Mouse (Mus musculus) MEL (cell line): ENCODE measurements at regions not wholly inside any gene's neighbourhood (a gene's known extent, or its start where the extent isn't known, plus 50 kb on each side); places are given as distances from the start of the nearest gene placed in this dataset.

ENCODE experiments used
- DNase-seq: peaks from one replicate; pipeline ENCODE4 v3.0.0; 2011; ENCODE audit warnings: low read depth, low spot score
- H3K27ac ChIP-seq: 2 replicates; pipeline ENCODE4 v1.5.1; 2012; ENCODE audit warnings: low read depth, mild to moderate bottlenecking, control low read depth, low read length, moderate library complexity; ENCODE audit not compliant: control insufficient read depth
- H3K27me3 ChIP-seq, 2 experiments: fragments of 150-350 bp in 1 of 2; sonication (generic) in 1 of 2; 2 replicates each; pipeline ENCODE4 v1.6.1; 2012; ENCODE audit warnings: low read length in 2 of 2, mild to moderate bottlenecking in 2 of 2, improper control_type of control experiment in 1 of 2, moderate library complexity in 1 of 2; ENCODE audit not compliant: insufficient read depth in 2 of 2, control insufficient read depth in 1 of 2
- H3K36me3 ChIP-seq, 2 experiments: 2 replicates each; pipeline ENCODE4 v1.6.1; 2012 to 2014; ENCODE audit warnings: low read length in 2 of 2, improper control_type of control experiment in 1 of 2, inconsistent platforms in 1 of 2, mild to moderate bottlenecking in 1 of 2; ENCODE audit not compliant: insufficient read depth in 2 of 2, control insufficient read depth in 1 of 2
- H3K4me1 ChIP-seq, 2 experiments: fragments of 150-350 bp in 1 of 2; sonication (generic) in 1 of 2; 2 replicates each; pipeline ENCODE4 v1.6.1; 2012; ENCODE audit warnings: low read length in 2 of 2, improper control_type of control experiment in 1 of 2, mild to moderate bottlenecking in 1 of 2; ENCODE audit not compliant: insufficient read depth in 2 of 2, control insufficient read depth in 1 of 2
- H3K4me3 ChIP-seq, 2 experiments: fragments of 150-350 bp in 1 of 2; sonication (generic) in 1 of 2; 2 replicates each; pipeline ENCODE4 v1.5.1; 2012; ENCODE audit warnings: low read depth in 2 of 2, low read length in 2 of 2, mild to moderate bottlenecking in 2 of 2, moderate library complexity in 2 of 2, control low read depth in 1 of 2, improper control_type of control experiment in 1 of 2; ENCODE audit not compliant: control insufficient read depth in 1 of 2, insufficient read depth in 1 of 2
- H3K79me2 ChIP-seq: 2 replicates; pipeline ENCODE4 v1.6.1; 2012; ENCODE audit warnings: mild to moderate bottlenecking, low read length, moderate library complexity; ENCODE audit not compliant: control insufficient read depth, poor library complexity, insufficient read depth
- H3K9ac ChIP-seq: 2 replicates; pipeline ENCODE4 v1.6.1; 2012; ENCODE audit warnings: low read depth, mild to moderate bottlenecking, control low read depth, low read length, moderate library complexity; ENCODE audit not compliant: control insufficient read depth, poor library complexity, severe bottlenecking
- H3K9me3 ChIP-seq: fragments of 150-350 bp; sonication (generic); replicated peaks from 2 replicates; pipeline ENCODE4 v1.6.1; 2012; ENCODE audit warnings: mild to moderate bottlenecking, low read length, improper control_type of control experiment, moderate library complexity; ENCODE audit not compliant: insufficient read depth
- BHLHE40 ChIP-seq: IDR thresholded peaks from 2 replicates; pipeline ENCODE4 v1.6.1; 2012; ENCODE audit warnings: low read depth, mild to moderate bottlenecking, inconsistent platforms, low read length, improper control_type of control experiment, borderline replicate concordance
- CHD1 ChIP-seq: IDR thresholded peaks from 2 replicates; pipeline ENCODE4 v1.6.1; 2012; ENCODE audit warnings: low read depth, mild to moderate bottlenecking, inconsistent platforms, low read length, improper control_type of control experiment
- CHD2 ChIP-seq: IDR thresholded peaks from 2 replicates; pipeline ENCODE4 v1.6.1; 2011; ENCODE audit warnings: low read length, improper control_type of control experiment
- E2F4 ChIP-seq: IDR thresholded peaks from 2 replicates; pipeline ENCODE4 v1.6.1; 2011; ENCODE audit warnings: low read depth, low read length, improper control_type of control experiment, borderline replicate concordance
- ELF1 ChIP-seq: IDR thresholded peaks from 2 replicates; pipeline ENCODE4 v1.6.1; 2014; ENCODE audit warnings: low read depth, mild to moderate bottlenecking, inconsistent platforms, low read length, improper control_type of control experiment, moderate library complexity
- ETS1 ChIP-seq: IDR thresholded peaks from 2 replicates; pipeline ENCODE4 v1.6.1; 2012; ENCODE audit warnings: low read depth, mild to moderate bottlenecking, inconsistent platforms, low read length, improper control_type of control experiment, moderate library complexity
- GATA1 ChIP-seq: IDR thresholded peaks from 2 replicates; pipeline ENCODE4 v1.6.1; 2011; ENCODE audit warnings: low read depth, low read length, improper control_type of control experiment
- HCFC1 ChIP-seq: IDR thresholded peaks from 2 replicates; pipeline ENCODE4 v1.6.1; 2012; ENCODE audit warnings: low read depth, mild to moderate bottlenecking, inconsistent platforms, low read length, improper control_type of control experiment, moderate library complexity
- JUND ChIP-seq: IDR thresholded peaks from 2 replicates; pipeline ENCODE4 v1.6.1; 2011; ENCODE audit warnings: low read depth, mild to moderate bottlenecking, improper control_type of control experiment, low read length
- KAT2A ChIP-seq: conservative IDR thresholded peaks from 2 replicates; pipeline ENCODE4 v1.6.1; 2012; ENCODE audit warnings: low read depth, low read length, improper control_type of control experiment, inconsistent platforms
- MAFK ChIP-seq: IDR thresholded peaks from 2 replicates; pipeline ENCODE4 v1.6.1; 2011; ENCODE audit warnings: low read depth, mild to moderate bottlenecking, low read length, improper control_type of control experiment, borderline replicate concordance
- MAX ChIP-seq: IDR thresholded peaks from 2 replicates; pipeline ENCODE4 v1.6.1; 2011; ENCODE audit warnings: low read length, improper control_type of control experiment
- MAZ ChIP-seq: IDR thresholded peaks from 2 replicates; pipeline ENCODE4 v1.6.1; 2012; ENCODE audit warnings: low read depth, mild to moderate bottlenecking, inconsistent platforms, low read length, improper control_type of control experiment
- MEF2A ChIP-seq: IDR thresholded peaks from 2 replicates; pipeline ENCODE4 v1.6.1; 2014; ENCODE audit warnings: low read depth, mild to moderate bottlenecking, inconsistent platforms, low read length, improper control_type of control experiment; ENCODE audit not compliant: poor library complexity, insufficient replicate concordance, severe bottlenecking; ENCODE audit errors: extremely low read depth
- NELFE ChIP-seq: IDR thresholded peaks from 2 replicates; pipeline ENCODE4 v1.6.1; 2011; ENCODE audit warnings: low read depth, low read length, improper control_type of control experiment
- NRF1 ChIP-seq: IDR thresholded peaks from 2 replicates; pipeline ENCODE4 v1.6.1; 2014; ENCODE audit warnings: low read depth, mild to moderate bottlenecking, inconsistent platforms, low read length, improper control_type of control experiment, moderate library complexity; ENCODE audit not compliant: poor library complexity, insufficient read depth, severe bottlenecking
- POLR2A ChIP-seq, 2 experiments: IDR thresholded peaks; 2 replicates each; pipeline ENCODE4 v1.6.1; 2011 to 2012; ENCODE audit warnings: low read length in 2 of 2, mild to moderate bottlenecking in 2 of 2, control low read depth in 1 of 2, improper control_type of control experiment in 1 of 2, low read depth in 1 of 2, moderate library complexity in 1 of 2; ENCODE audit not compliant: control insufficient read depth in 1 of 2, insufficient read depth in 1 of 2, poor library complexity in 1 of 2
- POLR2AphosphoS5 ChIP-seq: IDR thresholded peaks from 2 replicates; pipeline ENCODE4 v1.6.1; 2012; ENCODE audit warnings: low read depth, borderline replicate concordance, mild to moderate bottlenecking, inconsistent platforms, low read length, moderate library complexity, mixed read lengths
- RAD21 ChIP-seq: IDR thresholded peaks from 2 replicates; pipeline ENCODE4 v1.6.1; 2011; ENCODE audit warnings: mild to moderate bottlenecking, low read depth, low read length, improper control_type of control experiment
- RCOR1 ChIP-seq: IDR thresholded peaks from 2 replicates; pipeline ENCODE4 v1.6.1; 2012; ENCODE audit warnings: low read depth, mild to moderate bottlenecking, inconsistent platforms, low read length, improper control_type of control experiment
- SIN3A ChIP-seq: IDR thresholded peaks from 2 replicates; pipeline ENCODE4 v1.6.1; 2012; ENCODE audit warnings: low read length, improper control_type of control experiment, inconsistent platforms
- SMC3 ChIP-seq: IDR thresholded peaks from 2 replicates; pipeline ENCODE4 v1.6.1; 2011; ENCODE audit warnings: low read depth, low read length, improper control_type of control experiment
- TBP ChIP-seq: IDR thresholded peaks from 2 replicates; pipeline ENCODE4 v1.8.0; 2011; ENCODE audit warnings: low read depth, low read length, improper control_type of control experiment
- TCF12 ChIP-seq: IDR thresholded peaks from 2 replicates; pipeline ENCODE4 v1.6.1; 2014; ENCODE audit warnings: low read depth, mild to moderate bottlenecking, inconsistent platforms, low read length, improper control_type of control experiment, moderate library complexity
- UBTF ChIP-seq: IDR thresholded peaks from 2 replicates; pipeline ENCODE4 v1.6.1; 2012; ENCODE audit warnings: low read depth, mild to moderate bottlenecking, inconsistent platforms, low read length, improper control_type of control experiment, moderate library complexity, borderline replicate concordance; ENCODE audit not compliant: insufficient read depth
- USF1 ChIP-seq: IDR thresholded peaks from 2 replicates; pipeline ENCODE4 v1.6.1; 2014; ENCODE audit warnings: low read depth, mild to moderate bottlenecking, inconsistent platforms, low read length, improper control_type of control experiment, moderate library complexity
- ZKSCAN1 ChIP-seq: IDR thresholded peaks from 2 replicates; pipeline ENCODE4 v1.6.1; 2012; ENCODE audit warnings: low read depth, mild to moderate bottlenecking, inconsistent platforms, low read length, improper control_type of control experiment, moderate library complexity
- ZMIZ1 ChIP-seq: IDR thresholded peaks from 2 replicates; pipeline ENCODE4 v1.6.1; 2012; ENCODE audit warnings: low read depth, mild to moderate bottlenecking, inconsistent platforms, low read length, improper control_type of control experiment, moderate library complexity
- ZNF384 ChIP-seq: IDR thresholded peaks from 2 replicates; pipeline ENCODE4 v1.6.1; 2012; ENCODE audit warnings: low read depth, mild to moderate bottlenecking, inconsistent platforms, low read length, improper control_type of control experiment

DNA sequence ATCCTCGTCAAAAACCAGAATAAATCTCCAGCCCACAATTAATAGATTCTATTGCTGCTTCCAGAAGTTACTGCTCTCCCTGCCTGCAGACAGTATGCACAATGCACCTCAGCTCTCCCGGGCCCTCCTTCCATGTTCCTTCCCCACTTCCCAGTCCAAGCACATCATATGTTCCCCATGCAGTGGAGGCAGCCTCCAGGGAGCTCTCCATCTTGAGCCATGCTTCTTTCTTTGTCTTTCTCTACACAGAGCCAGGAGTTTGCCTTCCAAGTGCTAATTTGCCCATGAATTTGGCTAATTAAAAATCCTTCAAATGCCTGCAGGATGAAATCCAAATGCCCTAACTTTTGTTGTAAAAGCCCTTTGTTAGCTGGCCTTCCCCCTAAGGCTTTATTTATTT, 166.9 kb downstream of the 1190002N15Rik start:
- Histone ChIP-seq H3K36me3 (no peaks in the 10 kb centered on the region), H3K27me3 (no peaks in the 10 kb centered on the region), H3K79me2 (no peaks in the 10 kb centered on the region)
- TF ChIP-seq TBP (no peak), RAD21 (no peak), BHLHE40 (no peak), ZKSCAN1 (no peak), POLR2A (IDR thresholded peaks at IDR 0.05; ENCODE audit: control insufficient read depth in 1 of 2, insufficient read depth in 1 of 2, low read depth in 1 of 2, low read length in 2 of 2, poor library complexity in 1 of 2) (no peak), SIN3A (no peak), MAX (no peak), E2F4 (no peak), CHD1 (no peak), ELF1 (no peak), SMC3 (no peak), CHD2 (no peak), NRF1 (no peak), TCF12 (no peak), MAFK (no peak), NELFE (no peak), ZMIZ1 (no peak), UBTF (no peak), JUND (no peak), USF1 (no peak)
- TF ChIP-seq, all 39 proteins: peak for 0
- Histone ChIP-seq H3K4me3 (no peak overlapping the region), H3K4me1 (no peaks in the 10 kb centered on the region), H3K9ac (no peak overlapping the region), H3K27ac (no peak overlapping the region), H3K9me3 (no peaks in the 10 kb centered on the region)
- no peak for DNase-seq

DNA sequence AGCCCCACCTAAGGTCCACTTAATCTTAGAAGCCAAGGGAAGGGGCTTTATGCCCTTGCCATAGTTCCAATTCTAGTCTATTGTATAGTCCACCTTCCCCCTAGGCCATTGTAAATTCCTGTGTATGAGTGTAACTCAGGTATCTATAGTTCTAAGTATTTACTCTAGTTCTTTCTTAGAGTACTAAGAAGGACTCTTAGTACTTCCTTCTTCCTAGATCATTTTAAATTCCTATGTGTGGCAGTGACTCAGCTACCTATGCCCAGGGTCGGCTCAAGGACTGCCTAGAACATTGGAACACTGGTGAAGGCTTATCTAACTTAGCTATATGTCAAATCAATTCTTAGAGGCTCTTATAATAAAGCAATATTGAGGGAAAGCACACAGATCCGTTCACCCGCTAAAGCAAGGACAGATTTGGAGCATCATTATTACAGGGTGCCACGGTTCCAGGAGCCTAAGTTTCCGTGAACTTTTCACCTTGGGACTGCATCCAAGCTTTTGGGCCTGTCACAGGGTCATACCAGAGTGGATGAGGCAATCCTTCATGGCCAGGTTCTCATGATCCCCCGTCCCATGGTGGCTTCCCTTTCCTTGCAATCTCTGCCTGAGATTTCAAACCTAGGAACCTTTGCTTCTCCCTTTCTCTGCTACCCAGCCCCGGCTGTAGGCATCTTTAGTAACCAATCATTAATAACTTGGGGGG, 169.5 kb downstream of the 1190002N15Rik start:
- no peaks in the 10 kb centered on the region for H3K9me3 ChIP-seq
- H3K27me3 ChIP-seq: no peaks in the 10 kb centered on the region
- no peak overlapping the region for H3K9ac ChIP-seq
- H3K4me1 ChIP-seq: no peaks in the 10 kb centered on the region
- H3K79me2 ChIP-seq: no peaks in the 10 kb centered on the region
- H3K36me3 ChIP-seq: no peaks in the 10 kb centered on the region
- no peak for DNase-seq
- TF ChIP-seq MEF2A (no peak), GATA1 (no peak), POLR2AphosphoS5 (no peak), HCFC1 (no peak), ZNF384 (no peak), CHD1 (no peak), MAZ (no peak), ETS1 (no peak), SIN3A (no peak), KAT2A (no peak), JUND (no peak), NRF1 (no peak), SMC3 (no peak), RCOR1 (no peak)
- H3K4me3 ChIP-seq: no peak overlapping the region
- H3K27ac ChIP-seq: no peak overlapping the region
